In genomic region chr9:101075694-101076093, GRCm38 (mm10) we compare ENCODE assay signal across 8 mouse cellular contexts. TPM values are rescaled to one million over a fixed set of nuclear protein-coding genes. Genes with fewer than 3 reads are reported as not detected.
DNase-seq lines count a peak whose midpoint lies in the region; ATAC-seq and TF ChIP-seq lines count a peak whose summit lies in the region.

No protein-coding gene starts in this region.

- ATAC-seq in stomach, embryonic 16.5 days (ENCODE audit: insufficient read depth, low FRiP score) = no peak

- H3K9ac ChIP-seq in stomach, embryonic 16.5 days (ENCODE audit: low read length) = peak overlapping the region; percentile 99

- peak overlapping the region; percentile 71 for H3K4me3 ChIP-seq in cerebellum, adult 2 months (replicated peaks; ENCODE audit: insufficient read depth, low read depth, low read length)
- peak overlapping the region; percentile 99 for H3K4me3 ChIP-seq in spleen, adult 2 months (ENCODE audit: extremely low read depth, insufficient read depth, insufficient read length)
- peak overlapping the region; percentile 96 for H3K4me3 ChIP-seq in stomach, embryonic 16.5 days (replicated peaks; ENCODE audit: low read length)

- no peak for DNase-seq in cerebellum, adult 2 months
- DNase-seq in cerebellum, adult 8-10 months = no peak
- no peak for DNase-seq in spleen, adult 2 months (ENCODE audit: low read depth in 1 of 2, low spot score in 2 of 2)
- no peak for DNase-seq in spleen, adult 18-20 months
- DNase-seq in liver = peak; percentile 13
- no peak for DNase-seq in adrenal gland, postnatal 4 days (ENCODE audit: low spot score in 2 of 2)
- no peak for DNase-seq in frontal cortex, postnatal 36 days (ENCODE audit: low spot score in 2 of 2)

- under 1% methylated on average over 8 of the region's 8 CpGs for WGBS in cerebellum, adult 2 months
- WGBS in spleen, adult 2 months = under 1% methylated on average over 8 of the region's 8 CpGs
- 1% methylated on average over 8 of the region's 8 CpGs for WGBS in stomach, embryonic 16.5 days

- no peak for TF ChIP-seq POLR2A in cerebellum, adult 2 months (IDR thresholded peaks at IDR 0.05; ENCODE audit: borderline replicate concordance, insufficient read depth, low read length)
- no peak for TF ChIP-seq POLR2A in spleen, adult 2 months (IDR thresholded peaks at IDR 0.05; ENCODE audit: low read depth, low read length)

- H3K4me1 ChIP-seq in cerebellum, adult 2 months (ENCODE audit: control insufficient read depth, insufficient read depth, low read length) = peaks cover 6% of the 10 kb centered on the region
- H3K4me1 ChIP-seq in spleen, adult 2 months (ENCODE audit: control insufficient read depth, insufficient read depth, insufficient read length) = peaks cover 11% of the 10 kb centered on the region
- H3K4me1 ChIP-seq in stomach, embryonic 16.5 days (ENCODE audit: control insufficient read depth, insufficient read depth, low read length) = peaks cover 30% of the 10 kb centered on the region

- no peak overlapping the region for H3K27ac ChIP-seq in cerebellum, adult 2 months (ENCODE audit: insufficient read depth, low read length)
- H3K27ac ChIP-seq in spleen, adult 2 months (ENCODE audit: insufficient read depth, low read length) = no peak overlapping the region
- H3K27ac ChIP-seq in stomach, embryonic 16.5 days (ENCODE audit: low read length) = peak overlapping the region; percentile 70

- no peak for TF ChIP-seq CTCF in cerebellum, adult 2 months (IDR thresholded peaks at IDR 0.05; ENCODE audit: borderline replicate concordance, insufficient read depth, low read depth, low read length)
- TF ChIP-seq CTCF in spleen, adult 2 months (IDR thresholded peaks at IDR 0.05; ENCODE audit: extremely low read depth, insufficient read depth, insufficient read length, insufficient replicate concordance) = no peak

- H3K36me3 ChIP-seq in spleen, adult 2 months (ENCODE audit: control insufficient read depth, insufficient read depth, low read length) = no peaks in the 10 kb centered on the region
- H3K36me3 ChIP-seq in stomach, embryonic 16.5 days (ENCODE audit: control insufficient read depth, insufficient read depth, low read length) = no peaks in the 10 kb centered on the region

- H3K4me2 ChIP-seq in stomach, embryonic 16.5 days (ENCODE audit: low read depth, low read length) = peak overlapping the region; percentile 91

- no peaks in the 10 kb centered on the region for H3K9me3 ChIP-seq in stomach, embryonic 16.5 days (replicated peaks; ENCODE audit: control insufficient read depth, low read length)

- no peaks in the 10 kb centered on the region for H3K27me3 ChIP-seq in cerebellum, adult 2 months (ENCODE audit: control insufficient read depth, insufficient read depth, low read length)
- H3K27me3 ChIP-seq in spleen, adult 2 months (ENCODE audit: control insufficient read depth, insufficient read depth, low read length) = no peaks in the 10 kb centered on the region
- no peaks in the 10 kb centered on the region for H3K27me3 ChIP-seq in stomach, embryonic 16.5 days (ENCODE audit: control insufficient read depth, insufficient read depth, low read length)

RNA-seq across cellular contexts. Expression of gene Msl2, which starts 1.8 kb away (rescaled TPM):
- polyA plus RNA-seq in cerebellum, adult 2 months (2012; rRNA removed) = 31.7 and 31.9 TPM in 2 replicates
- polyA plus RNA-seq in spleen, adult 2 months (2012; rRNA removed) = 27.6 and 41.6 TPM in 2 replicates
- polyA plus RNA-seq in stomach, embryonic 16.5 days (2015; fragmentation: Nextera tagmentation; extraction: Ambion mirVana) = 2.9 and 3.2 TPM in 2 replicates
- total RNA-seq in adrenal gland, postnatal 4 days (2021) = 10 to 100 TPM; 54.7 to 58.2 TPM

RNA-seq across cellular contexts. Expression of gene Pccb, which starts 41.0 kb away (rescaled TPM):
- polyA plus RNA-seq in cerebellum, adult 2 months (2012; rRNA removed) = 73.7 and 76.7 TPM in 2 replicates
- polyA plus RNA-seq in spleen, adult 2 months (2012; rRNA removed) = 20.9 and 22.0 TPM in 2 replicates
- polyA plus RNA-seq in stomach, embryonic 16.5 days (2015; fragmentation: Nextera tagmentation; extraction: Ambion mirVana) = 27.7 and 29.1 TPM in 2 replicates
- 100 to 1,000 TPM; 102 to 115 TPM for total RNA-seq in adrenal gland, postnatal 4 days (2021)
